Mouse (Mus musculus): ENCODE results near the gene Rnf31.

DNA sequence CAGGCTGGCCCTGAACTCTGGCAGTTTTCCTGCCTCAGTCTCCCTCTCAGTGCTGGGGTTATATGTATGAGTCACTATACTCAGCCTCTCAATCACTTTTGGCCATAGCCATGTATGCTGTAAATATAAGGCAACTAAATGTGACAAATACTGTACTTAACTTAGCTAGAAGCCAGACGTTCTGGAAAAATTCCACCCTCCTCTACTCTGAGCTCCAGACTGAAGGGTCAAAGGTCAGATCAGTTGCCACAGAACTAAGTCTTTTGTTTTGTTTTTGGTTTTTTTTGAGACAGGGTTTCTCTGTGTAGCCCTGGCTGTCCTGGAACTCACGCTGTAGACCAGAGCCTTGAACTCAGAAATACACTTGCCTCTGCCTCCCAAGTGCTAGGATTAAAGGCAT, 24.4 kb downstream of the Rnf31 start:
- no peak for TF ChIP-seq CTCF (IDR thresholded peaks at IDR 0.05; ENCODE audit: low read depth)
- TF ChIP-seq EP300 (optimal IDR thresholded peaks at IDR 0.05) = no peak

Measured in stomach, postnatal 0 days (tissue).